Mouse (Mus musculus) E14TG2a.4 (cell line): Measurements from ENCODE around the gene Nt5c2.

Experiments used
- CTCF ChIP-seq: conservative IDR thresholded peaks from 2 replicates; pipeline ENCODE4 v1.5.1; 2014; ENCODE audit warnings: low read length
- NANOG ChIP-seq: IDR thresholded peaks from 2 replicates; pipeline ENCODE4 v1.6.1; 2014; ENCODE audit warnings: borderline replicate concordance, low read length, mixed read lengths

DNA sequence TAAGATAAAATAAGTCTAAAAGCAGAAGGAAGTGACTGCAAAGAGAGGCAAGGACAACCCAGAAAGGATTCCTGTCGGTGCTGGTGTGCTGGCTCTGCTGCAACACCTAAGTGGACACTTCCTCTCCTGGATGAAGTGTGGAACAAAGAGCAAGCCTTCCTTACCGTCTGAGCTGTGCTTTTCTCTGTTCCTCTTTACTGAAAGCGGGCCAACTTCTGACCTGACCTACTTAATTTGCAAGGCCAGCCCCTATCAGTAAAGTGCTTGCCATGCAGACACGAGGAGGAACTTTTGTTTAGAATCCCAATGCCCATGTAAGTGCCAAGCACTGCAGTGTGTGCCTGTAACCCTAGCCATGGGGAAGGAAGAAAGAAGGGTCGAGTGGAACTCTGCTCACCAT, 115.6 kb downstream of the Nt5c2 start:
- TF ChIP-seq CTCF (no peak), NANOG (no peak)
